Mouse (Mus musculus): ENCODE measurements around the gene Man2a2.
A peak's percentile ranks its signal among the peaks of the same experiment; 100 is the strongest.

Man2a2 gene

DNA sequence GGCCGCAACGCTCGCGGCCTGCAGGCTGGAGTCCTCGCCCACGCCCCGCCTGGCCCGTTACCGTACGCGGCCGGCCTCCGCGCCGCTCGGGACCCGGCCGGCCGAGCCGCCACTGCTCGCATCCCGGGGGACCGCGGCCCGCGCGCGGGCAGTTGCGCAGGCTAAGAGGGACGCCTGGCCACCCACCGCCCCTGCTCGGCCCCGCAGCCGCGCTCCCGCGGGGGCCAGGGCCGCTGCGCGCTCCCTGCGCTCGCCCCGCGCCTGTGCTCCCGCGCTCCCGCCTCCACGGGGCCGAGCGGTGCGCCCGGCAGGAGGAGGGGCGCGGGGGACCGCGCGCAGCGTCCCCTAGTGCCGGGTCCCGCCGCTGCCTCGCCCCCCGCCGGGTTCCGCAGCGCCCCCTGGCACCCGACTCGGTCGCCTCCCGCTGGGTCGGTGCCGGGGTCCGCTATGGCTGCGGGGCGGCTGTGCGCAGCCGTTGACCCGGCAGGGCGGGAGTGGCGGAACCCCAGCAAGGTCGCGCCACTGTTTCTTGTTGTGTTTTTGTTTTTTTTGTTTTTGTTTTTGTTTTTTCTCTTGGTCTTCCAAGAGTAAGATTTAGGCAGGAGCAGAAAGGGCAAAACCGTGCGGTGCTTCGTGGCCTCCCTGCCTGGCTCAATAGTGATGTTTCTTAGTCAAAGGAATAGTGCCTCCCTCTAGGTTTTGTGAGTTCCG is at the start of gene Man2a2:
TSS of gene Man2a2 (minus strand) at position 335 of the 711 bp plus-strand sequence.
- DNase-seq (ENCODE audit: low spot score in 2 of 2) = peak; percentile 46 to 65

- no peak for DNase-seq (ENCODE audit: low spot score in 2 of 2)
These were observed 49.4 kb upstream of the Man2a2 start for GRCm38 (mm10) chr7:80420586-80420985.

DNA sequence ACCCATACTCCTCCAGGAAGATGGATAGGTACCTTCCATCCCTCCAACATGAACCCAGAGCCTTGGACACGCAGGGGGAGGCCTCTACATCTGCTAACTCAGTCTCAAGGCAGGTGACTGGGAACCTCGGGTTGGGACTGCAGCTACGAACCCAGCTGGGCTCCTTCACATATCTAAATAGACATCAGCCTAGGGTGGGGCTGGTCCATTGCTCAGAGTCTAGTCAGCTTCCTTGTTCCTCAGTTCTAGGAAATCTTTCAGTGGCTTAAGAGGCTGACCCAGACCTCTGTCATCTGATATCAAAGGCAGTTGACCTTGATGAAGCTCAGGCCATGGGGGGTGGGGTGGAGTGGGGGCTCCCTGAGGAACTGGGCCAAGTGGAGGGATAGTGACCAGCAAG is 48.1 kb upstream of the Man2a2 start:
- no peak for DNase-seq (ENCODE audit: low spot score in 2 of 2)

DNA sequence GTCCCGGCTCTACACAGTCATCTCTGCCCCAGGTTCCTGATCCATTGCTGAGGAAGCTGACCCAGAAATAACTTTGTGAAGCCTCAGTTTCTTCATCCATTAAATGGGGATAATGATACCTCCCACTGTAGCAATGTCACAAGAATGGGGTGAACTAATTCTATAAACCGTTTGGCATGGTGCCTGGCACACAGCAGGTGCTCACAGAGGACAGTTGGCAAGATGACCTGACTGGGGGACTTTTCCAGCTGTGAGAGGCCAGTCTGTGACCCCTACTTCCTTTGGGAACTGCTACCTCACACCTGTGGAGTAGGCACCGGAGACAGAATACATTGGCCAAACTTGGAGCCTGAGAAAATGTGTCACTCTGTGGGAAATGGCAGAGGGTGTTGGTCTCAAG is 46.9 kb upstream of the Man2a2 start:
- no peak for DNase-seq (ENCODE audit: low spot score in 2 of 2)

DNA sequence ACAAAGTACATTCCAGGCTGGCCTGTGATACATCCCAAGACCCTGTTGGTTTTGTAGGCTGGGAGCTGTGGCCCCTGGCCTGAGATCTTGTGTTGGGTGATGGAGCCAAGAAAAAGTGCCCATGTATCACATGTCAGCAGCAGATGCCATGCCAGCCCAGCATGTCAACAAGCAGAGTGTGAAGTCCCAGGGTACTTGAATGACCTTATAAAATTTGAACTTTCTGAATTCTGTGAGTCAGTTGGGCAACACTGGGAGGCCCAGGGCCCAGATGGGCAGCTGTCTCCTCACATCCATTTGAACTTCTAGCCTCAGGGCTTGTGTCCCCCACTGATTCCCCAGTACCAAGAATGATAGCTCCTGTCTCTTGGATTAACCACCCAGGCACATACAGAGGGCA is 46.4 kb upstream of the Man2a2 start:
- no peak for DNase-seq (ENCODE audit: low spot score in 2 of 2)

GRCm38 (mm10) chr7:80416969-80417368 is 45.8 kb upstream of the Man2a2 start:
- DNase-seq (ENCODE audit: low spot score in 2 of 2) = no peak

DNA sequence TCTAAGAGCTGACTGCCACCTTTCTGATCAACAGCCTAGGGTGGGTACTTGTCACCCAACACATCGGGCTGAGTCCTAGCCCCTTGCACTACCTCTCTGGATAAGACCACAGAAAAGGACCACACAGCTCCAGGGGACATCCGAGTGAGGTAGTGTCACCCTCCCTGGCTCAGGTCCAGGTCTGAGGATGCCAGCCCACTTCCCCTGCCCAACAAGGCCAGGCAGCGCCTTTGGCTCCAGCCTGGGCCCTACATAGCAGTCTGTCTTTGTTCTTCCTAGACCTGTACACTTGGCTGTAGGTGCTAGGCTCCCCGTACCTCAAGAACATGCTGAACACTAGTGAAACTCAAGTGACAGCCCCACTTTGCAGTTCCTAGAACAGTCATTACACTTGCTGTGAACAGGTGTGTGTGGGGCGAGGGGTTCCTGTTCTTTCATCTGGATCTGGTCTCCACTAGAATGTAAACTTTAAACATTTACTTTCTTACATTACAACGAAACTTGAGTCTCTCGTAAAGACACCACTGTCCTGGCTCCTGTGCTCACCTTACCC is 43.2 kb upstream of the Man2a2 start:
- no peak for DNase-seq (ENCODE audit: low spot score in 2 of 2)

DNA sequence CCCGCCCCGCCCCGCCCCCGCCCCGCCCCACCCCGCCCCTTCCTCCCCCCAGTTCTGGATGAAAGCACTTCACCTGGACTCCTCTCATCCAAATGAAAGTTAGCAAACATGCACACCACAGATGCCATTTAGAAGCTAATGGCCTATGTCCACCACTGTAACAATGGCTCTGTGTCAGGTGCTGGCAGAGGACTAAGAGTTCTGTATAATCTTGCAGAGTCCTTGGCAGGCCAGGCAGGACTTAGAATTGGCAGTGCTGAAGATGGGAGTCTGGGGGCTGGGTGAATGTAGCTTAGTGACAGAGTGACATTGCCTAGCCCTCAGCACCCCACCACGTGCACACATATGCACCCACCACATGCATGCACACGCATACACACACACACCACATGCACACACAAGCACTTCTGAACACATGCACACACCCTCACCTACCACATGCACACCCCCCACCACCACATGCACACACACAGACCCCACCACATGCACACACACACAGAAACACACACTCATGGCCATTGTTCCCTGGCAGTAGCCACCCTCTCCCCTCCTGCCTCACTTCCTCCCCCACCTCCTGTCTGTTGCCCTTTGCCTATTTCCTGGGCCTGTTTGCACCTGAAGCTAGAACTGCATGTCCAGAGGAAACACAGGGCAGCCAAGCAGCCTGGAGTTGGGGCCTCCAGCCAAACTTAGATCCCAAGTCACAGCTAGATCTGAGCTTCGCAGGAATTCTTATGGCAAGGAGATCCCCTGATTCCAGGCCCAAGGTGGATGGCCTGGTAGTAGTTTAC is 42.5 kb upstream of the Man2a2 start:
- no peak for DNase-seq (ENCODE audit: low spot score in 2 of 2)

- no peak for DNase-seq (ENCODE audit: low spot score in 2 of 2)
These were observed 41.6 kb upstream of the Man2a2 start for GRCm38 (mm10) chr7:80412781-80413180.

- DNase-seq (ENCODE audit: low spot score in 2 of 2) = peak in 1 of 2 experiments; percentile 56
These were observed 41.1 kb upstream of the Man2a2 start for GRCm38 (mm10) chr7:80412279-80412678.

GRCm38 (mm10) chr7:80410380-80410779 is 39.2 kb upstream of the Man2a2 start:
- DNase-seq (ENCODE audit: low spot score in 2 of 2) = no peak

GRCm38 (mm10) chr7:80407712-80408111 is 36.5 kb upstream of the Man2a2 start:
- no peak for DNase-seq (ENCODE audit: low spot score in 2 of 2)

DNA sequence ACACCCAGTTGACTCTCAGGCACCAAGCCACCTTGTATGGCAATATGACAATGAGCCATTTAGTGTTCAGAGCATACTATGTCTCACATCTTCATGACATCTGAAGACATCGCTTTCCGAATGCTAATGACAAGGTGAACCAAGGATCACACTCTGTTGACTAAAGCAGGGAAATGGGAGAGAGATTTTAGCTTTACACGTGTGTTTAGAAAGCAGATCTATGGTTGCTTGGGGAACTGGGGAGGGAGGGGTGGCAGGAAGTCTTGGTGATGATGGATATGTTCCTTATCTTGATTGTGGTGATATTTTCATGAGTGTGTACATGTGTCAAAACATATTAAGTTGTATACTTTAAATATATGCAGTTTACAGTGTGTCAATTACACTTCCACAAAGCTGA is 35.0 kb upstream of the Man2a2 start:
- DNase-seq (ENCODE audit: low spot score in 2 of 2) = no peak

DNA sequence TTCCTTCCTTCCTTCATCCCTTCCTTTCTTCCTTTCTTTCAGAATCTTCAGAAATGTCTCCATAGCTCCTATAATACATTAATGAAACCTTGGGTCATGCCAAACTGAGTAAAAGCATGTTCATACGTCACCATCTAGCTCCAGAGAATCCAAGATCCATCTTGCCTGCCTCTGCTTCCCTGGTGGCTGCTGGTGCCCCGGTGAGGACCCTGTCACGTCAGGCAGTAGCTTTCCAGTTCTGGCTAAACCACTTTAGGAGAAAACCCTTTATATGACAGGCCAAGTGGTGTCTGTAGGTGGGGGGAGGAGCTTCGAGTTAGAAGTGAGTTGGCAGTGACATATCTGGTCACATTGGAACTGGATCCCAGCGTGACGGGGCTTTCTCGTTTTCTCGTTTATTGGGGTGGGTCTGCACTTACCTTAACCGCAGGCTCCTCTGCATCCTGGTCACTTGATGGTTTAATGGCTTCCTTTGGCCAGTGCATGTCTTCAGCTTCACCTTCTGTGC is 34.1 kb upstream of the Man2a2 start, which contains the start of gene Furin:
TSS of gene Furin (minus strand) at position 249 of the 508 bp plus-strand sequence.
- DNase-seq (ENCODE audit: low spot score in 2 of 2) = no peak

DNA sequence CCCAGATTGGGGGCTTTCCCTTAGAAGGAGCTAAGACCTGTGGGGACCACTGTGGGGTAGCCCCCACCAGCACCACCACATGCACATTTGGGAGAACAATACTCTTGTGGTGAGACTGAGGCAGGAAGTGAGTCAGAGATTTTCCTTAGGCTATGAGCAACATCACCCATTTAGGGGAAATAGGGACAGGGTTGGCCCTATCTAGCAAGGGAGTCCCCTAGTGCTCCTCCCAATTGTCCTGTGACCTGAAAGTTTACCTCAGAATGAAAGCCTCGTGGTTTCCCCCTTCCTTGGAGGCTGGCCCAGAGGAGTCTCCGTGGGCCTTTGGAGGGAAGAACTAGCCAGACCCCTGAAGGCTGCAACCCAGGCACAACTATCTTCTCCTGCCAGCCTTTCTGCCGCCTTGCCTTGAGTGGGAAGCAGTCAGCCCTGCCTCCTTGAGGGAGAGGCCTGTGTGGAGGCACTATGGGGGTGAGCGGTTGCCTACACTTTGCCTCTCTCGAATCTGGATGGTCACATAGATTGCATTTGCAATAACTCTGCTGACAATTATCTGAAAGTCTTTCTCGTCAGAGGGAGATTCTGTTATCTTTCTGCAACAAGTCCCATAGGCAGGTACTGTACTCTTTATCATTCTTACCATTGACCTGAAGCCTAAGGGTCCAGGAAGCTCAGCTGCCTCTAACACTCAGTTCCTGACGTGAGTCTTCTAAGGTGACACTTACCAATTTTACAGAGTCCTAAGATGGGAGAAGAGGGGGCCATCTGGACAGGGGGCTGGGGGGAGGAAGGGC is 33.1 kb upstream of the Man2a2 start:
- DNase-seq (ENCODE audit: low spot score in 2 of 2) = no peak

- DNase-seq (ENCODE audit: low spot score in 2 of 2) = no peak
These were observed 32.4 kb upstream of the Man2a2 start for GRCm38 (mm10) chr7:80403551-80403950.

GRCm38 (mm10) chr7:80402651-80403321 is 31.6 kb upstream of the Man2a2 start:
- no peak for DNase-seq (ENCODE audit: low spot score in 2 of 2)

GRCm38 (mm10) chr7:80401860-80402641 is 30.9 kb upstream of the Man2a2 start:
- DNase-seq (ENCODE audit: low spot score in 2 of 2) = no peak

DNA sequence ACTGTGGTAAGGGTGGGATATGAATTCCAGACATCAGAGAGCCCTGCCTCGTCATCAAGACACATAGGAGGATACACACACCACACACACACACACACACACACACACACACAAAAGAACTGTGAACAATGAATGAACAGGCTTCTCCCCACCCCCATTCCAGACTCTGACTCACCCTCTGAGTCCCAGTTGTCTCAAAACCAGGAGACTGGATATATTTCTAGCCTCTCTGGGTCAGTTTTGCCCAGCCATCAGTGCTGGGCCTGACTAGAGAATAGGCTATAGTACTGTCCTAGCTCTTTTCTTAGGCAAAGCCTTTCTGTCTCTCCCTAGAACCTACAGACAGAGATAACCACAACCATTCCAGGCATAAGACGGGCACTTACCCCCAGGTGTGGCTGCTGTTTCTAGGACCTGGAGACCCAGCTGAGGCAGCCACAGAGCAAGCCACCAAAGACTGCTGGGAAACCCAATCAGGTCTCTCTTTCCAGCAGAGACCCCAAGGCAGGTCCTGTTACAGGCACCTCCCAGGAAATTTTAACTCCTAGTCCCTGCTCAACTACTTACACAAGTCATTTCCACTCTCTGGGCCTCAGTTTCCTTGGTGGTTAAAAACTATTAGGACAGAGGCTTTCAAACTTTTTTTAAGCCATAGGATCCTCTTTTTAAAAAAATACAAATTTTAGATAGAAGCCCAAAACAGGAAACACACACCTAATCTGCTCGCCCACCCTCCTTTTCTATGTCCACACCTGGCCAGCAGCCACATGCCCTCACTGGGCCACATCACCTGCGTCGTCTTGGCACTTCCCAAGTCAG is 30.1 kb upstream of the Man2a2 start:
- no peak for DNase-seq (ENCODE audit: low spot score in 2 of 2)

DNA sequence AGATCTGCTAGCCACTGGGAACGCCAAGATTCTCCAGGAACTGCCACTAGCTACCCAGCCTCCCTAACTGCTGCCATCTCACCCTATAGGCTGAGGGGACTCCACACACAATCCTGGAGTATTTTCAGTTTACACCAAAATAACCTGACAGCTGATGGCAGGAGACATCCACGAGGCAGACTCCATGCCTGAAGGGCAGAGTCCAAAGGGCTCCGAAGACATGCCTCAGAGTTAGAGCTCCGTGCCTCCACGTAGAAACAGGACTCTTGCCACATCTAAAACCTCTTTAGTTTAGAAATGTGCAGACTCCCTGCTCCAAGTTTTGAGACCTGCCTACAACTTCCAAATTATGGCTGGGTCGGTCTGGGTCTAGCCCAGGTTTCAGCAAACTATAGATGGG is 29.4 kb upstream of the Man2a2 start:
- no peak for DNase-seq (ENCODE audit: low spot score in 2 of 2)
